Mouse (Mus musculus): ENCODE data around the gene Senp1. TPM values are rescaled to one million over a fixed set of nuclear protein-coding genes. Genes with fewer than 3 reads are reported as not detected.
A peak's percentile ranks its signal among the peaks of the same experiment; 100 is the strongest.

The Senp1 gene
- polyA plus RNA-seq, 1 experiment from 2014 or later = 23.3 TPM

DNA sequence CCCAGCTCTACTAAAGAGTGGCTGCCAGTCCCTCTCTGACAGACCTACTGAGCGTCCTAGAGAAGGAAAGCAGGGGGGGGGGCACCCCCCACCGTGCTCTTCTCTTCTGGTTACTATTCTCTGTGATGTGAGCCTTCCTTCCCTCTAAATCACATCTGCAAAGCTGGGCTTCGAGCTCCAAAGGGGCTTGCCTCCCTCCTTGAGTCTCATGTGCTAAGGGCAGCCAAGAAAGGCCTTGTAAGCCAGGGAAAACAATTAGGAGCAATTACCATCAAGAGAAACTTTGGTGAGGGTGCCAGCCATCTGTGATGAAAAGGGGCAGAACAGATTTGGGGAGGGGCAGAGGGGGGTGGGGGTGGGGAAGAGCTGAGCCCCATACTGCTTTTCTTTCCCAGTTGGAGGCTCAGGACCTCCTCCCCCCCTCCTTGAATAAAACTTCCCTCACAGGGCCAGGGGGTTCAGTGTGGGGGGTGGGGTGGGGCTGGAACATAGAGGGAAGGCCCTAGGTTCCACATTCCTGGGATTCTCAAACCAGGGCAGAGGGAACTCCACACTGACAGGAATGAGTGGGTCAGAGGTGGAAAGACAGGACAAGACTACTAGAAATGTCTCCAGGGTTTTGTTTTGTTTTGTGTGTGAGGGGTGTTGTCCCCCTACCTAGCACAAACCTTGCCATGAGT, 58.3 kb downstream of the Senp1 start:
- H3K9ac ChIP-seq = no peak overlapping the region
- H3K9me3 ChIP-seq = no peaks in the 10 kb centered on the region; the same call in 1 of the 2 replicates
- ATAC-seq (ENCODE audit: low FRiP score) = no peak

DNA sequence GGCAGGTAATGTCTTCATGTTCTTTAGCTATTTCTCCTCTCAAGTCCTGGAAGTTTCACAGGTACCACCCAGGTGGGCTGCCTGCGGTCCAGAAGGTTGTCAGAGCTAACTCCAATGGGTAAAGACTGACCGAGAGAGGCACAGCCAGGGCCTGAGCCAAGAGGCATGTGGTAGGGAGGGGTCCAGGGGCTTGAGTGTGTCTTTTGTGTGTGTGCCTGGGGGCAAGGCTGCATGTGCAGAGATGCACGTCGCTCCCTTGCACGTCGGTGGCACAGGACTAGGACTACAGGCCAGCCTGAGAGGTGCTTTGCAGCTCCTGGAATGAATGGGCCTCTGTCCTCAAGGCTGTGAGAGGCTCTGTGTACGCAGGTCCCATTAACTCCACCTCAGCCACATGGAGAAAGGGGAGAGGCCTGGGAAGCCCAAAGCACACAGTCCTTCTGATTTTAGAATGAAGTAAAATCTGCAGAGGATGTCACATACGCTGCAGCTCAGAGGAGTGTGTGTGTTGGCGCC, 60.3 kb downstream of the Senp1 start:
- no peak overlapping the region for H3K27ac ChIP-seq
- no peak overlapping the region for H3K4me3 ChIP-seq
- H3K9ac ChIP-seq = no peak overlapping the region
- H3K4me1 ChIP-seq (replicated peaks) = peaks cover 15% of the 10 kb centered on the region
- no peak overlapping the region for H3K4me2 ChIP-seq
- H3K27me3 ChIP-seq = no peaks in the 10 kb centered on the region
- 0 out of 2 replicates have a peak, but pooled peaks have one; percentile 10 for ATAC-seq (ENCODE audit: low FRiP score)
- no peaks in the 10 kb centered on the region; the same call in 1 of the 2 replicates for H3K9me3 ChIP-seq
- H3K36me3 ChIP-seq = peaks cover 24% of the 10 kb centered on the region
- 73% methylated on average over 9 of the region's 9 CpGs for WGBS

More for the DNA sequence above, 58.3 kb downstream of the Senp1 start:
- H3K27ac ChIP-seq = no peak overlapping the region
- H3K36me3 ChIP-seq = peaks cover 41% of the 10 kb centered on the region
- no peak overlapping the region for H3K4me2 ChIP-seq
- H3K27me3 ChIP-seq = no peaks in the 10 kb centered on the region
- peaks cover 12% of the 10 kb centered on the region for H3K4me1 ChIP-seq (replicated peaks)
- no peak overlapping the region for H3K4me3 ChIP-seq
- WGBS = 6% methylated on average over 3 of the region's 3 CpGs

DNA sequence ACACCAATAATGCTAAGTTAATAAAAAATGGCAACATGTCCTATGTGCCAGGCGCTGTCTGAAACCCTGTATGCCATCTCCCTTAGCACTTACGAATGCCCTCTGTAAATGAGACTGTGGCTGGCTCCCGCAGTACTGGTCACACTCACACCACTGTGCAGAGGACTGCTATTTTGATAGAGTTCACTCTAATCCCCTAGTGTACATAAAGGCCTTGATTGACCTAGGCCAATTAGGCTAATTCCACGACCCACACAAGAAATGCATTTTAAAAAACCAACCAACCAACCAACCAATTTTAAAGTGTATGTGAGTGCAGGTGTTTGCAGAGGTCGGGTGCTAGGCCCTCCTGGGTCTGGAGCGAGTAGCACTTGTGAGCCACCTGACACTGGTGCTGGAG, 63.7 kb downstream of the Senp1 start:
- H3K36me3 ChIP-seq = no peaks in the 10 kb centered on the region
- H3K4me1 ChIP-seq (replicated peaks) = peaks cover 39% of the 10 kb centered on the region
- 84% methylated on average over 6 of the region's 6 CpGs for WGBS
- H3K27ac ChIP-seq = no peak overlapping the region
- no peak for ATAC-seq (ENCODE audit: low FRiP score)
- no peak overlapping the region for H3K9ac ChIP-seq
- no peaks in the 10 kb centered on the region for H3K9me3 ChIP-seq
- H3K4me2 ChIP-seq = no peak overlapping the region
- H3K4me3 ChIP-seq = no peak overlapping the region
- 0 out of 2 replicates have a peak, but pooled peaks cover 2% of the 10 kb centered on the region for H3K27me3 ChIP-seq

GRCm38 (mm10) chr15:98026967-98027904, 66.3 kb downstream of the Senp1 start:
- Histone ChIP-seq H3K4me3 (no peak overlapping the region), H3K27me3 (0 out of 2 replicates have a peak, but pooled peaks cover 2% of the 10 kb centered on the region), H3K36me3 (no peaks in the 10 kb centered on the region), H3K4me1 (replicated peaks) (peaks cover 36% of the 10 kb centered on the region), H3K27ac (peak overlapping the region; percentile 36; the same call in 1 of the 2 replicates), H3K4me2 (no peak overlapping the region), H3K9ac (peak overlapping the region; percentile 43), H3K9me3 (no peaks in the 10 kb centered on the region)
- WGBS = 41% methylated on average over 12 of the region's 12 CpGs
- no peak for ATAC-seq (ENCODE audit: low FRiP score)

DNA sequence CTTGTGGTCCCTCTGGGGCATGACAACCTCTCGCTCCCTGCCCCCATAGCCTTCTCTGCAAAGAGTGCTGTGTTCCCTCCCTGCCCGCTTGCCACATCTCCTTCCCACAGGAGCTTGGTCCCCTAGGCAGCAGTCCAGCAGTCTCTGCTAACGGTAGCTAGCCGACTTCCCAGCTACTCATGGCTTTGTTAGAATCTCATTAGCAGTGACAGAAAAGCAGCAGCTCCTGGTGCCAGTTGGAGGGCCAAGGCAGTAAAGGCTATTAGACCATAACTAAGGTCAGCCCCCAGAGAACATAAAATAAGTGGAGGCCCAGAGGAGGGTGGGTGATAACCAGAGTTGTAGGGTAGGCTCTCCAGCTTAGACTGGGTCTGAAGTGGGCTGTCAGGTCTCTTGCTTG, 67.9 kb downstream of the Senp1 start:
- H3K9ac ChIP-seq = no peak overlapping the region
- no peaks in the 10 kb centered on the region for H3K9me3 ChIP-seq
- no peak for ATAC-seq (ENCODE audit: low FRiP score)
- 36% methylated on average over 4 of the region's 4 CpGs for WGBS
- H3K4me2 ChIP-seq = no peak overlapping the region
- H3K27ac ChIP-seq = no peak overlapping the region; the same call in 1 of the 2 replicates
- H3K4me1 ChIP-seq (replicated peaks) = peaks cover 36% of the 10 kb centered on the region
- H3K27me3 ChIP-seq = 0 out of 2 replicates have a peak, but pooled peaks cover 2% of the 10 kb centered on the region
- no peak overlapping the region for H3K4me3 ChIP-seq
- H3K36me3 ChIP-seq = no peaks in the 10 kb centered on the region

DNA sequence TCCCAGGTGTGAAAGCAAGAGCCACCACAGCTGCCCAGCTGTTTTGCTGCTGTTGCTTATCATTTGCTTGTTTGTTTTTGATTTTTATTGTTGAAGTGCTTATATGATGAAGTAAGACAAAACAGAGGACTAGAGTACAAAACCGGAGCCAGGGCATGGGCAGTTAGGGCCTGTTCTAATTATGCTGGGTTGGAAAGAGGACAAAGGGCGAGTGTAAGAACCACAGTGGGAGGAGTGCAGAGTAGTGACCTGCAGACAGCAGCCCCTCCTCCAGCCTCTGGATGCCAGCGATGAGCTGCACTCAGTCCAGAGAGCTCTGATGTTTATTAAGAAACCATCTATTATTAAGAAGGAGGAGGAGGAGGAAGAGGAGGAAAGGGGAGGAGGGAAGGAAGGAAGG, 70.4 kb downstream of the Senp1 start:
- Histone ChIP-seq H3K27me3 (0 out of 2 replicates have a peak, but pooled peaks cover 2% of the 10 kb centered on the region), H3K36me3 (no peaks in the 10 kb centered on the region), H3K9ac (no peak overlapping the region), H3K27ac (no peak overlapping the region), H3K4me1 (replicated peaks) (peaks cover 31% of the 10 kb centered on the region), H3K4me3 (no peak overlapping the region), H3K4me2 (no peak overlapping the region), H3K9me3 (no peaks in the 10 kb centered on the region)
- ATAC-seq (ENCODE audit: low FRiP score) = no peak
- WGBS = 29% methylated on average over 3 of the region's 3 CpGs

DNA sequence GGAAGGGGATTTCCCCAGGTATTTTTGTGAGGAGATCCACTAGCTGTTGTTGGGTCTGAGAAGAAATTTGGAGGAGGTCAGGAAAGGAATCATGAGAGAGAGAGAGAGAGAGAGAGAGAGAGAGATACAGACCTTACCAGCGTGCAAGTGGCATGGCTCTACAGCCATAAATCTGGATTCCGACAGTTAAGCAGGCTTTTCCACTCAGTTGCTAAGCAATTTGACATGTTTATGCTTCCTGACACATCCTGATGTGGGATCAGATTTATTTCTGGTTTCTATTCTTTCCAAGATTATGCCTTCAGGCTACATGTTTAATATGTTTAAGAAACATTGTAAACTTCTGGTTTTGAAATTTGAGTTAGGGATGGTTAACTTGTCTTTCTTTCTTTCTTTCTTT, 71.7 kb downstream of the Senp1 start:
- Histone ChIP-seq H3K27ac (no peak overlapping the region), H3K36me3 (no peaks in the 10 kb centered on the region), H3K4me3 (no peak overlapping the region), H3K9ac (no peak overlapping the region), H3K27me3 (0 out of 2 replicates have a peak, but pooled peaks cover under 1% of the 10 kb centered on the region), H3K9me3 (no peaks in the 10 kb centered on the region), H3K4me2 (no peak overlapping the region), H3K4me1 (replicated peaks) (peaks cover 19% of the 10 kb centered on the region)
- ATAC-seq (ENCODE audit: low FRiP score) = no peak
- WGBS = 65% methylated on average over 2 of the region's 2 CpGs

DNA sequence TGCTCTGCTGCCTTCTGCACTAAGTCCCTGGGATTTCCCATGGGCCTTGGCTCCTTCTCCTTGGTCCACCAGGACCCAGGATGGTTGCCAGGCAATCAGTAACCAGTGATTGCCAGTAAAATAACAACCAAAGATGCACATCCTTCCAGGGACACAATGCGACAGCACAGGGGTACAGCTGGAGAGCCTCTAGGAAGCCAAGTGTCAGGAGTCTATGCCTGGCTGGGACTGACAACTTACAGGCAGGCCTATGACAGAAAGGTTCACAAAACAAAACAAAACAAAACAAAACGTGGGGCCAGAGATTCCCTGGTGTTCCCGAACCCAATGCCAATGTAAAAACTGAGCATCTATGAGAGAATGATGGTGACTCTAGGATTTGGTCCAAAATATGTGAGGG, 74.5 kb downstream of the Senp1 start:
- no peak overlapping the region for H3K9ac ChIP-seq
- H3K27ac ChIP-seq = no peak overlapping the region
- WGBS = 56% methylated on average over 3 of the region's 3 CpGs
- no peaks in the 10 kb centered on the region for H3K4me1 ChIP-seq (replicated peaks)
- no peak overlapping the region for H3K4me2 ChIP-seq
- H3K27me3 ChIP-seq = no peaks in the 10 kb centered on the region
- H3K9me3 ChIP-seq = no peaks in the 10 kb centered on the region
- no peak overlapping the region for H3K4me3 ChIP-seq
- H3K36me3 ChIP-seq = no peaks in the 10 kb centered on the region
- ATAC-seq (ENCODE audit: low FRiP score) = no peak

GRCm38 (mm10) chr15:98017925-98018324, 75.6 kb downstream of the Senp1 start:
- no peak overlapping the region for H3K27ac ChIP-seq
- ATAC-seq (ENCODE audit: low FRiP score) = no peak
- H3K9me3 ChIP-seq = no peaks in the 10 kb centered on the region
- no peaks in the 10 kb centered on the region for H3K27me3 ChIP-seq
- no peak overlapping the region for H3K9ac ChIP-seq
- no peak overlapping the region for H3K4me3 ChIP-seq
- WGBS = 90% methylated on average over 4 of the region's 4 CpGs
- no peaks in the 10 kb centered on the region for H3K36me3 ChIP-seq
- no peaks in the 10 kb centered on the region for H3K4me1 ChIP-seq (replicated peaks)
- no peak overlapping the region for H3K4me2 ChIP-seq

GRCm38 (mm10) chr15:98012810-98013209, 80.7 kb downstream of the Senp1 start:
- H3K4me1 ChIP-seq (replicated peaks) = no peaks in the 10 kb centered on the region
- H3K4me2 ChIP-seq = no peak overlapping the region
- no peak for ATAC-seq (ENCODE audit: low FRiP score)
- no peak overlapping the region for H3K4me3 ChIP-seq
- 65% methylated on average over 6 of the region's 6 CpGs for whole genome bisulfite sequencing
- H3K27me3 ChIP-seq = 0 out of 2 replicates have a peak, but pooled peaks cover 10% of the 10 kb centered on the region
- no peaks in the 10 kb centered on the region for H3K36me3 ChIP-seq
- H3K27ac ChIP-seq = no peak overlapping the region
- no peaks in the 10 kb centered on the region for H3K9me3 ChIP-seq
- no peak overlapping the region for H3K9ac ChIP-seq

DNA sequence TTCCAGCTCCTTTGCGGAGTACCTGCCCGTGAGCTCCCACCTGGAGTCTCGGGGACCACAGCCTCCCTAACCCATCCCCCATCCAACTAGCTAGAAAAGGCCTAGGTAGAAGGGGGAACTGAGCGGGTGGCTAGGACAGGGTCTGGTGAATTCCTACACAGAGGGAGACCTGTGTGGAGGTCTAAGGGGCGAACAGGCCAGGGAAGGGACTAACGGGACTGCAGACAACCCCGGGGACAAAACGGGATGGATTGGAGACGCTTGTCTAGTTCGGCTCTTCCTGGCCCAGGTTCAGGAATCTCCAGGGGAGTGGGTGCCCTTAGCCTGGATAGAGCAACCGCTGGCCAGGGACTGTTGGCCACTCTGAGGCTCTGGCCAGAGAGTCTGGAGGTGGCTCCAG, 88.4 kb downstream of the Senp1 start:
- no peak for ATAC-seq (ENCODE audit: low FRiP score)
- H3K27me3 ChIP-seq = peaks cover 52% of the 10 kb centered on the region
- peak overlapping the region; percentile 86 for H3K4me2 ChIP-seq
- H3K9me3 ChIP-seq = no peaks in the 10 kb centered on the region
- H3K4me1 ChIP-seq (replicated peaks) = peaks cover 52% of the 10 kb centered on the region
- H3K4me3 ChIP-seq = peak overlapping the region; percentile 50
- WGBS = 8% methylated on average over 11 of the region's 11 CpGs
- no peaks in the 10 kb centered on the region for H3K36me3 ChIP-seq
- H3K9ac ChIP-seq = peak overlapping the region; percentile 79; the same call in 1 of the 2 replicates
- 0 out of 2 replicates have a peak overlapping the region, but pooled peaks have one; percentile 84 for H3K27ac ChIP-seq

GRCm38 (mm10) chr15:98004740-98005159, 88.8 kb downstream of the Senp1 start:
- Histone ChIP-seq H3K36me3 (no peaks in the 10 kb centered on the region), H3K4me3 (peak overlapping the region; percentile 50), H3K4me1 (replicated peaks) (peaks cover 57% of the 10 kb centered on the region), H3K9ac (peak overlapping the region; percentile 79), H3K4me2 (peak overlapping the region; percentile 86), H3K27me3 (peaks cover 56% of the 10 kb centered on the region), H3K9me3 (no peaks in the 10 kb centered on the region), H3K27ac (peak overlapping the region; percentile 84; the same call in 1 of the 2 replicates)
- under 1% methylated on average over 19 of the region's 19 CpGs for WGBS
- peak; percentile 17; the same call in 1 of the 2 replicates for ATAC-seq (ENCODE audit: low FRiP score)

Data from hindbrain, embryonic 13.5 days (tissue).